Mouse (Mus musculus): ENCODE data around the gene Diaph3. TPM values are rescaled to one million over a fixed set of nuclear protein-coding genes. Genes with fewer than 3 reads are reported as not detected.

The Diaph3 gene
- polyA plus RNA-seq, 1 experiment: 4.4 TPM

DNA sequence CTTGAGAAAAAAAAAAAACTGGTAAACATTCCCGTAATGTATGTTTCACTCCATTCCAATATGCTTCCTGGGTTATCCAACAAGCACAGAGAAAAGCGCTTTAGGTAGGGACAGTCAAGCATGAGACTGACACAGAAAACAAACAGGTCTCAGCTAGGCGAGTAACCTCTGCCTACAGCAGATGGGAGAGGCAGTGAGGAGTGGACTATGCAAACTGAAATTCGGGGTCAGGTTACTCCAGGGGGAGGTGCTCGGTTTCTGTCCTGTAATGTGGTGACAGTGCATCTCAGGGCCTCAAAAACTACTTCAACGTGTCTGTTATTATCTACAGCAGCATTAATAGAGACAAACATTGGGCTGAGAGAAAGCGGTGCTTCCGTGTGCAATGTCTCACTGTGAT lies 465.7 kb downstream of the Diaph3 start:
- no peak for DNase-seq (ENCODE audit: extremely low spot score in 1 of 2, low spot score in 1 of 2)

DNA sequence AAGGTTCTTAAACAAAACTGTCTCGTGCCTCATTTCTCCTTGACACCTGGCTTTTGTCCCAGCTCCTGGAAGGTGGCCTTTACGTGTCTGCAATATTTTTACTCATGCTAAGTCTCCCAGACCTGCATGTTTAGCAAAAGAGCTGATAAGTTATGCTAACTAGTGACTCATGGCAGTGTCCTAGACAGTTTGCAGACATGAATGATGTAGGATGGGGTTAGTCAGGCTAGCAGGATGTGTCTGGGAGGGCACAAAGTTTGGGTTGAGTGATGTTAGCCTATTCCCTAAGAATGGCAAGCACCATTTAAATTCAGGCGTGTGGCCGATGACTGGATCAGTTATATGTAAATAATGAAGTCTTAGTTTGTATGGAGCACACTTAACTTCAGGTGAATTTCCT lies 478.2 kb downstream of the Diaph3 start:
- DNase-seq (ENCODE audit: extremely low spot score in 1 of 2, low spot score in 1 of 2): no peak

- peak in 1 of 2 experiments; percentile 48 for DNase-seq (ENCODE audit: extremely low spot score in 1 of 2, low spot score in 1 of 2)
These were observed 480.5 kb downstream of the Diaph3 start for GRCm38 (mm10) chr14:86660556-86660955.

GRCm38 (mm10) chr14:86656262-86656661 lies 484.8 kb downstream of the Diaph3 start:
- no peak for DNase-seq (ENCODE audit: extremely low spot score in 1 of 2, low spot score in 1 of 2)

- no peak for DNase-seq (ENCODE audit: extremely low spot score in 1 of 2, low spot score in 1 of 2)
These were observed 494.4 kb downstream of the Diaph3 start for GRCm38 (mm10) chr14:86646499-86647120.

- no peak for DNase-seq (ENCODE audit: extremely low spot score in 1 of 2, low spot score in 1 of 2)
These were observed 498.2 kb downstream of the Diaph3 start for GRCm38 (mm10) chr14:86642831-86643241.

DNA sequence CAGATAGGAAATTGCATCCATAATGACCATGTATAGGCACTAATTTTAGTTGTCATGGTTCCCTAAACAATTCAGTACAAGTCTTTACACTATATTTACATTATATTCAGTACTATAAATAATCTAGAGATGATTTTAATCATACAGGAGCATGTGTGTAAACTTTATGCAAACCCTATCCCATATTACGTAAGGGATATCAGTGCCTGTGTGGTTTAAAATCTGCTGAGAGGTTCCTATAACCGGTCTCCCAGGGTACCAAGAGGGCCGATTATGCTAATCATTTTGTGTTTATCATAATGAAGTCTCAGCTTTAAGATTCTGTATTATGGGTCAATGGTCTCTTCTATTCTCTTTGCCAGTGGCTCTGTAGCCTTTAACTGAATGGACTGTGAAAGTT lies 499.2 kb downstream of the Diaph3 start:
- no peak for DNase-seq (ENCODE audit: extremely low spot score in 1 of 2, low spot score in 1 of 2)

DNA sequence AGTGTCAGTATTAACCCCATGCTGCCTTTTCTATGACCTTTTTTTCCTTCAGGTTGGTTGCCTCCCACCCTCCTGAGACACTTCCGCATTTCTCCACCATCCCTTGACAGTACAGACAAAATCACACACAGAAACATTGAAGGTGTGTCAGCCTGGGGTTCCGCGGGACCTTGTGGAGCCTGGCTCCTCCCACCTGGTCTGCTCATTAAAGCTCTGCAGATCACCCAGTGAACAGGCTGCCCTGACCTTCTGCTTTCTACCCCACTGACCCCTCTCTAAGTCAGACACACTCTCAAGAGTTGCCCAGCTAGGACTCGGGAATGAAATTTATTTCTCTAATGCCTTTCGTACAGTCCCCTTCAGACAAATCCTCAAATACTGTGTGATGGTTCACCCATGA lies 500.9 kb downstream of the Diaph3 start:
- no peak for DNase-seq (ENCODE audit: extremely low spot score in 1 of 2, low spot score in 1 of 2)

DNA sequence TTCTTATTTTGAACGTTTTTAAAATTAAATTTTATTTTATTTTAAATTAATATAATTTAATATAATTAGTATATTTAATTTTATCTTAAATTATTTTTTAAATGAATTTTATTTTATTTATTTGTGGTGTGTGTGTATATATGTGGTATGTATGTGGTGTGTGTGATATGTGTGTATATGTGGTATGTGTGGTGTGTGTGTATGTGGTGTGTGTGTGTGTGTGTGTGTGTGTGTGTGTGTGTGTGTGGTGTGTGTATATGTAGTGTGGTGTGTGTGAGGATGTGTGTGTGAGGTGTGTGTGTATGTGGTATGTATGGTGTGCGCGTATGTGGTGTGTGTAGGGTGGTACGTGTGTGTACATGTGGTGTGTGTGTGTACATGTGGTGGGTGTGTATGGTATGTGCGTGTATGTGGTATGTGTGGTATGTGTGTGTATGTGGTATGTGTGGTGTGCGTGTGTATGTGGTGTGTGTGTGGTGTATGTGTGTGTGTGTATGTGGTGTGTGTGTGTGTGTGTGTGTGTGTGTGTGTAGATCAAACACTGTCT lies 505.4 kb downstream of the Diaph3 start:
- no peak for DNase-seq (ENCODE audit: extremely low spot score in 1 of 2, low spot score in 1 of 2)

DNA sequence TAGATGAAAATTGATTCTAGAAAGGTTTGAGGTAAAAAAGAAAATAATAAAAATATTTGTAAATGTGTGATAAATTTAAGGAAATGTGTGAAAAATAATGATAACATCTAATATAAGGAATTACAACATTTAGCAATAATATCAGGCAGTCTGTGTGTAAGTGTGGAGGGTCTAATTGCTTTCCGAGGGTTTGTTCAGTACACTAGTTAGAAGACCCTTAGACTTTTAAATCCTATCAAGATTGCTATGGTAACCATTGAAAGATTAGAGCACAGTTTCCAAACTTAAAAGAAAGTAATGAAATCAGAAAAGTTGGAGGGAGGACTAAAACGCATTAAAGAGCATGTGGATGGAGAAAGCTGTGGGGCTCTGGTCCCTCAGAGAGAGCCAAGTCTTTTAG lies 506.0 kb downstream of the Diaph3 start:
- DNase-seq (ENCODE audit: extremely low spot score in 1 of 2, low spot score in 1 of 2): no peak

GRCm38 (mm10) chr14:86633799-86634198 lies 507.2 kb downstream of the Diaph3 start:
- DNase-seq (ENCODE audit: extremely low spot score in 1 of 2, low spot score in 1 of 2): no peak

GRCm38 (mm10) chr14:86624816-86625425 lies 516.1 kb downstream of the Diaph3 start:
- DNase-seq (ENCODE audit: extremely low spot score in 1 of 2, low spot score in 1 of 2): peak; percentile 57 to 58

GRCm38 (mm10) chr14:86619637-86620036 lies 521.4 kb downstream of the Diaph3 start:
- DNase-seq (ENCODE audit: extremely low spot score in 1 of 2, low spot score in 1 of 2): no peak
